Mouse (Mus musculus): ENCODE results near the gene Dnajb5. TPM values are rescaled to one million over a fixed set of nuclear protein-coding genes. Genes with fewer than 3 reads are reported as not detected.

Gene Dnajb5
- 0.48 TPM for polyA plus RNA-seq (2014; fragmentation: Illumina TruSeq; extraction: RNeasy Lipid Tissue Mini Kit (QIAGEN cat#74804); ENCODE audit: low replicate concordance)

DNA sequence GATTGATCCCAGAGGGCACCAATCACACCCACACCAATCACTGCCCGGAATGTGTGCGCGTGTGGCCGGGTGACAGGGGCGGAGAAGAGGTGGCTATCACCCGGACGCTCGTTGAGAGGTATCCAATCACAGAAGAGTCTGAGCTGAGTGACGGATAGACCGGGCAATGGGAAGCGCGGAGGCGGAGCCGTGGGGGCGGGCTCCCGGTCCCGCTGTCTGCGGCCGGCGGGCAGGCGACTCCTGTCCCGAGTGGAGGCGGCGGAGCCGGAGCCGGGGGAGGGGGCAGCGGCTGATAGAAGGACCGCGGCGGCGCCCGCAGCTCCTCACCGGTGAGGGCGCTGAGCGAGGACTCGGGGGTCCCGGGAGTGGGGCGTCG is at the start of gene Dnajb5:
Gene Dnajb5, plus strand, starts transcription at position 139 of the 376 bp plus-strand sequence.

DNA sequence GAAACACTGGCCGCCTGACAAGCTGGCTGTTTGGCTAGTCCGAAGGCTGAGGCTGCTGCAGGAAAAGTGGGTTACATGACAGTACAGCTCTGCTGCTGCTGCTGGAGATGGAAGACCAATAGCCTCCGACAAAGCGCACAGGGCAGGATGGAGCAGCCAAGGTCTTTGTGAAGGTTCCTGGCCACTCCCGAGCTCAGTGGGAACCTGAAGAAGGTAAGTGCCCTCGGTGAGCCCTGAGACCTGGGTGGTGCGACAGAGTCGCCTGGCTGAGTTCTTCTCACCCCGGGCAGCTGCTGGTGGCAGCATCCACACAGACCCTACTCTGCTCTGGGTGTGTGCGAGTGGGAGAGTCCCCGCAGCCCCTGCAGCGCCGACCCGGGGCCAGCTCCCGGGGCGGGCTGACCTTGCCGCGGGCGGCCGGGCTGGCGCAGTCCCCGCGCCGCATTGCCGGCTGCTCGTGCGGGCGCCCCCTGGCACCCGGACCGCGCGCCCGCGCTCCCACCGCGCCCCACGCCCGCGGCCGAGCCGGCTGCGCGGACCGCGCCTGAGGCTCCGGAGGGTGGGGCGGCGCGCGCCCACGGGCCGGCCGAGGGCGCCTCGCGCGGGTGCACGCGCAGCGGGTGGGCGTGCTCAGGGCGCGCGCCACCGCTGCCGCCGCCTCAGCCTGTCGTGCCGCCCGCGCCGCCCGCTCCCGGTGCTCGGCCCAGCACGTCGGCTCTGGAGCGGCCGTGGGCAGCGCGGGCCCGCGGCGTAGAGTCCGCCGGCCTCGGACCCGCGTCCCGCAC is 32.8 kb upstream of the Dnajb5 start, which contains the start of gene Phf24:
Gene Phf24, plus strand, starts transcription at position 44 of the 785 bp plus-strand sequence.

DNA sequence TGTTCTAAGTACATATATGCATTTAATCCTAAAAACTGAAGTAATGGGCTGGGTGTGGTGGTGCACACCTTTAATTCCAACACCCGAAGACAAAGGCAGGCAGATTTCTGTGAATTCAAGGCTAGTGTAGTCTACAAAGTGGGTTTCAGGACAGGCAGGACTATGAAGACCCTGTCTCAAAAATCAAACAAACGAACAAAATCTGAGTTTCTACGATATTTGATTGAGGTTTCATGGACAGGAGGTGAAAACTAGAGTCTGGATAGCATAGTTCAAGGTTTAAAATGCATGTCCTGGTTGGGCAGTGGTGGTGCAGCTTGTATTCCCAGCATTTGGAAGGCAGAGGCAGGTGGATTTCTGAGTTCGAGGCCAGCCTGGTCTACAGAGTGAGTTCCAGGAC is 19.7 kb downstream of the Dnajb5 start, which contains the start of gene 1700022I11Rik:
Gene 1700022I11Rik, plus strand, starts transcription at position 301 of the 400 bp plus-strand sequence.

DNA sequence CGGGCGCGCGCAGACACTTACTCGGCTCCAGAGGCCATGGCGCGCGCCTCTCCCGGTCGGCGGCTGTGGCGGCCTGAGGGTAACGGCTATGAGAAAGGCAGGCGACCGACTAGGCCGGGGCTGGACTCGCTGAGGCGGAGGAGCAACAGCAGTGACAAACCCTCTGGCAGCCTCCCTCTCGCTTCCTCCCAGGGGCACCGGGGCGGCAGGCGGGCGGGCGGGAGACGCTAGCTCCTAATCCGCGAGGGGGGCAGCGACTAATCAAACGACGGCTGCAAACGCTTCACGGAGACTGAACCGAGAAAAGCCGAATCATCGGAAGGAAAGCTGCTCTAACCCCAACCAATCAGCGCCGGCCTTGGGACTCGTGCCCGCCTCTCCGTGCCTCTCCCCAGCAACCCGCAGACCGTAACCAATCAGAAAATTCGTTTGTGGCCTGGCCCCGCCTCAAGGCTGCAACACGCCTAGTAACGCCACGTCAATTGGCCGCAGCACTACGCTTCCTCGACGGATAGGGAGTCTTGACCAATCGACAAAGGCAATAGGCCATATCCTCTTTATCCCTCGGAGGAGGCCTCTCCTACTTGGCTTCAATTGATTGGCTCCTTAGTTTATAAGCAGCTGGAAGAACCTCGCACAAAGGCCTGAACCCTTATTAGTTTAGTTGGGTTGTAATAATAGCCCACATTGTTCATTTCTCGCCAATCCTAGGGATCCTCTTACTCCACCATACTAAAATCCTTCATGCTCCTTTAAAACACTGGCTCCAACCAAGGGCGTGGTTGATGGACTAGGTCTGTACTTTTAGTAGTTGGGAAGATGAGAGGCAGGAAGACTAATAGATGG is 50.8 kb downstream of the Dnajb5 start, which contains the start of gene Vcp:
Gene Vcp, minus strand, starts transcription at position 367 of the 846 bp plus-strand sequence.

Other genes starting within 250 kb of the Dnajb5 start
- gene 4930578G10Rik, start 214.3 kb upstream of the Dnajb5 start, polyA plus RNA-seq (2014; fragmentation: Illumina TruSeq; extraction: RNeasy Lipid Tissue Mini Kit (QIAGEN cat#74804); ENCODE audit: low replicate concordance) = not detected
- gene Ccl19, start 193.2 kb upstream of the Dnajb5 start, polyA plus RNA-seq (2014; fragmentation: Illumina TruSeq; extraction: RNeasy Lipid Tissue Mini Kit (QIAGEN cat#74804); ENCODE audit: low replicate concordance) = not detected
- not detected for gene Ccl21a, start 175.8 kb upstream of the Dnajb5 start, polyA plus RNA-seq (2014; fragmentation: Illumina TruSeq; extraction: RNeasy Lipid Tissue Mini Kit (QIAGEN cat#74804); ENCODE audit: low replicate concordance)
- not detected for gene Fam205a1, start 95.9 kb upstream of the Dnajb5 start, polyA plus RNA-seq (2014; fragmentation: Illumina TruSeq; extraction: RNeasy Lipid Tissue Mini Kit (QIAGEN cat#74804); ENCODE audit: low replicate concordance)
- gene Gm12394, start 93.0 kb upstream of the Dnajb5 start, polyA plus RNA-seq (2014; fragmentation: Illumina TruSeq; extraction: RNeasy Lipid Tissue Mini Kit (QIAGEN cat#74804); ENCODE audit: low replicate concordance) = not detected
- 0.26 TPM for gene Fam205c, start 75.6 kb upstream of the Dnajb5 start, polyA plus RNA-seq (2014; fragmentation: Illumina TruSeq; extraction: RNeasy Lipid Tissue Mini Kit (QIAGEN cat#74804); ENCODE audit: low replicate concordance)
- 0.22 TPM for gene Phf24, start 33.2 kb upstream of the Dnajb5 start, polyA plus RNA-seq (2014; fragmentation: Illumina TruSeq; extraction: RNeasy Lipid Tissue Mini Kit (QIAGEN cat#74804); ENCODE audit: low replicate concordance)
- not detected for gene 1700022I11Rik, start 19.8 kb downstream of the Dnajb5 start, polyA plus RNA-seq (2014; fragmentation: Illumina TruSeq; extraction: RNeasy Lipid Tissue Mini Kit (QIAGEN cat#74804); ENCODE audit: low replicate concordance)
- 100 TPM for gene Vcp, start 50.7 kb downstream of the Dnajb5 start, polyA plus RNA-seq (2014; fragmentation: Illumina TruSeq; extraction: RNeasy Lipid Tissue Mini Kit (QIAGEN cat#74804); ENCODE audit: low replicate concordance)
- gene Fancg, start 60.7 kb downstream of the Dnajb5 start, polyA plus RNA-seq (2014; fragmentation: Illumina TruSeq; extraction: RNeasy Lipid Tissue Mini Kit (QIAGEN cat#74804); ENCODE audit: low replicate concordance) = 4.8 TPM
- 1.2 TPM for gene Pigo, start 76.0 kb downstream of the Dnajb5 start, polyA plus RNA-seq (2014; fragmentation: Illumina TruSeq; extraction: RNeasy Lipid Tissue Mini Kit (QIAGEN cat#74804); ENCODE audit: low replicate concordance)
- 8.4 TPM for gene Stoml2, start 81.9 kb downstream of the Dnajb5 start, polyA plus RNA-seq (2014; fragmentation: Illumina TruSeq; extraction: RNeasy Lipid Tissue Mini Kit (QIAGEN cat#74804); ENCODE audit: low replicate concordance)
- gene Fam214b, start 96.4 kb downstream of the Dnajb5 start, polyA plus RNA-seq (2014; fragmentation: Illumina TruSeq; extraction: RNeasy Lipid Tissue Mini Kit (QIAGEN cat#74804); ENCODE audit: low replicate concordance) = 4.2 TPM
- 6.9 TPM for gene Unc13b, start 109.1 kb downstream of the Dnajb5 start, polyA plus RNA-seq (2014; fragmentation: Illumina TruSeq; extraction: RNeasy Lipid Tissue Mini Kit (QIAGEN cat#74804); ENCODE audit: low replicate concordance)

All from small intestine, adult 10 weeks (tissue).